In genomic region chr8:83954749-83955105, GRCm38 (mm10) we compare ENCODE assay signal across 8 mouse cellular contexts. TPM values are rescaled to one million over a fixed set of nuclear protein-coding genes. Genes with fewer than 3 reads are reported as not detected.
DNase-seq lines count a peak whose midpoint lies in the region; ATAC-seq lines count a peak whose summit lies in the region.

No protein-coding gene starts in this region.

- H3K36me3 ChIP-seq in kidney, embryonic 16.5 days (ENCODE audit: insufficient read depth, low read length) = no peaks in the 10 kb centered on the region
- peaks cover 13% of the 10 kb centered on the region for H3K36me3 ChIP-seq in embryonic facial prominence, embryonic 10.5 days (replicated peaks)
- no peaks in the 10 kb centered on the region for H3K36me3 ChIP-seq in midbrain, embryonic 15.5 days (replicated peaks)

- peaks cover 18% of the 10 kb centered on the region for H3K4me1 ChIP-seq in kidney, embryonic 16.5 days (ENCODE audit: insufficient read depth, low read length)
- H3K4me1 ChIP-seq in embryonic facial prominence, embryonic 10.5 days = peaks cover 23% of the 10 kb centered on the region
- peaks cover 15% of the 10 kb centered on the region for H3K4me1 ChIP-seq in midbrain, embryonic 15.5 days

- DNase-seq in kidney, adult 18-20 months = no peak
- DNase-seq in embryonic facial prominence, embryonic 10.5 days (ENCODE audit: low spot score) = no peak
- peak; percentile 20 for DNase-seq in hindlimb bud, embryonic 11.5 days (ENCODE audit: extremely low spot score, low read depth, low spot score)
- DNase-seq in embryo, embryonic 11 days = no peak
- no peak for DNase-seq in layer of hippocampus, adult 8-10 months (ENCODE audit: low spot score in 2 of 2)
- DNase-seq in natural killer cell, adult 2 months (ENCODE audit: low spot score in 2 of 2) = no peak

- WGBS in kidney, embryonic 16.5 days = under 1% methylated on average over 14 of the region's 14 CpGs
- 2% methylated on average over 14 of the region's 14 CpGs for WGBS in embryonic facial prominence, embryonic 10.5 days
- 0% methylated on average over 14 of the region's 14 CpGs for WGBS in midbrain, embryonic 15.5 days

- no peaks in the 10 kb centered on the region for H3K9me3 ChIP-seq in kidney, embryonic 16.5 days (ENCODE audit: low read length)
- H3K9me3 ChIP-seq in embryonic facial prominence, embryonic 10.5 days = no peaks in the 10 kb centered on the region
- H3K9me3 ChIP-seq in midbrain, embryonic 15.5 days = no peaks in the 10 kb centered on the region

- no peak overlapping the region for H3K27ac ChIP-seq in kidney, embryonic 16.5 days (ENCODE audit: low read length)
- H3K27ac ChIP-seq in embryonic facial prominence, embryonic 10.5 days (replicated peaks) = peak overlapping the region; percentile 76
- H3K27ac ChIP-seq in midbrain, embryonic 15.5 days = peak overlapping the region; percentile 78

- no peaks in the 10 kb centered on the region for H3K27me3 ChIP-seq in kidney, embryonic 16.5 days (ENCODE audit: insufficient read depth, low read length)
- H3K27me3 ChIP-seq in embryonic facial prominence, embryonic 10.5 days (replicated peaks; ENCODE audit: low read depth, poor library complexity, severe bottlenecking) = no peaks in the 10 kb centered on the region
- H3K27me3 ChIP-seq in midbrain, embryonic 15.5 days (replicated peaks) = no peaks in the 10 kb centered on the region

- peak overlapping the region; percentile 84 for H3K4me3 ChIP-seq in kidney, embryonic 16.5 days (ENCODE audit: low read length)
- peak overlapping the region; percentile 86 for H3K4me3 ChIP-seq in embryonic facial prominence, embryonic 10.5 days
- peak overlapping the region; percentile 51 for H3K4me3 ChIP-seq in midbrain, embryonic 15.5 days

- ATAC-seq in kidney, embryonic 16.5 days (ENCODE audit: low FRiP score, low TSS enrichment) = no peak
- no peak for ATAC-seq in midbrain, embryonic 15.5 days (replicated peaks)

- H3K9ac ChIP-seq in kidney, embryonic 16.5 days (replicated peaks; ENCODE audit: low read length) = peak overlapping the region; percentile 64
- peak overlapping the region; percentile 57 for H3K9ac ChIP-seq in midbrain, embryonic 15.5 days

- peak overlapping the region; percentile 63 for H3K4me2 ChIP-seq in kidney, embryonic 16.5 days (replicated peaks; ENCODE audit: low read depth, low read length)
- peak overlapping the region; percentile 86 for H3K4me2 ChIP-seq in midbrain, embryonic 15.5 days

RNA-seq across cellular contexts. Expression of gene Gm10644, which starts 0.3 kb away (rescaled TPM):
- polyA plus RNA-seq in kidney, embryonic 16.5 days (2015; fragmentation: Nextera tagmentation; extraction: Ambion mirVana) = 0.85 and 1.0 TPM in 2 replicates
- polyA plus RNA-seq in embryonic facial prominence, embryonic 10.5 days (2016; fragmentation: Nextera tagmentation; extraction: Ambion mirVana) = 0.54 and 1.0 TPM in 2 replicates
- 0.93 and 1.00 TPM in 2 replicates for polyA plus RNA-seq in midbrain, embryonic 15.5 days (2015; fragmentation: Nextera tagmentation; extraction: Ambion mirVana)
- 1 to 10 TPM in 1 of 4 experiments, under 1 TPM in 3; 0.22 to 1.1 (median 0.66) TPM for total RNA-seq in layer of hippocampus, adult 8-10 months (2022)

RNA-seq across cellular contexts. Expression of gene Asf1b, which starts 0.6 kb away (rescaled TPM):
- polyA plus RNA-seq in kidney, embryonic 16.5 days (2015; fragmentation: Nextera tagmentation; extraction: Ambion mirVana) = 58.2 and 65.1 TPM in 2 replicates
- 95.4 and 105 TPM in 2 replicates for polyA plus RNA-seq in embryonic facial prominence, embryonic 10.5 days (2016; fragmentation: Nextera tagmentation; extraction: Ambion mirVana)
- 8.0 and 10.9 TPM in 2 replicates for polyA plus RNA-seq in midbrain, embryonic 15.5 days (2015; fragmentation: Nextera tagmentation; extraction: Ambion mirVana)
- total RNA-seq in layer of hippocampus, adult 8-10 months (2022) = 1 to 10 TPM in 1 of 4 experiments, under 1 TPM in 3; 0.63 to 1.1 (median 0.75) TPM

RNA-seq across cellular contexts. Expression of gene Prkaca, which starts 18.1 kb away (rescaled TPM):
- 105 and 143 TPM in 2 replicates for polyA plus RNA-seq in kidney, embryonic 16.5 days (2015; fragmentation: Nextera tagmentation; extraction: Ambion mirVana)
- polyA plus RNA-seq in embryonic facial prominence, embryonic 10.5 days (2016; fragmentation: Nextera tagmentation; extraction: Ambion mirVana) = 150 and 153 TPM in 2 replicates
- polyA plus RNA-seq in midbrain, embryonic 15.5 days (2015; fragmentation: Nextera tagmentation; extraction: Ambion mirVana) = 228 and 238 TPM in 2 replicates
- 100 to 1,000 TPM; 246 to 260 (median 252) TPM for total RNA-seq in layer of hippocampus, adult 8-10 months (2022)

RNA-seq across cellular contexts. Expression of gene Samd1, which starts 42.7 kb away (rescaled TPM):
- 9.4 and 11.6 TPM in 2 replicates for polyA plus RNA-seq in kidney, embryonic 16.5 days (2015; fragmentation: Nextera tagmentation; extraction: Ambion mirVana)
- 12.1 and 12.2 TPM in 2 replicates for polyA plus RNA-seq in embryonic facial prominence, embryonic 10.5 days (2016; fragmentation: Nextera tagmentation; extraction: Ambion mirVana)
- polyA plus RNA-seq in midbrain, embryonic 15.5 days (2015; fragmentation: Nextera tagmentation; extraction: Ambion mirVana) = 7.1 and 7.2 TPM in 2 replicates
- 10 to 100 TPM; 37.6 to 42.8 (median 40.0) TPM for total RNA-seq in layer of hippocampus, adult 8-10 months (2022)

RNA-seq across cellular contexts. Expression of gene 1700067K01Rik, which starts 46.6 kb away (rescaled TPM):
- polyA plus RNA-seq in kidney, embryonic 16.5 days (2015; fragmentation: Nextera tagmentation; extraction: Ambion mirVana) = 0.51 and 1.1 TPM in 2 replicates
- 0.60 and 1.0 TPM in 2 replicates for polyA plus RNA-seq in embryonic facial prominence, embryonic 10.5 days (2016; fragmentation: Nextera tagmentation; extraction: Ambion mirVana)
- polyA plus RNA-seq in midbrain, embryonic 15.5 days (2015; fragmentation: Nextera tagmentation; extraction: Ambion mirVana) = 0.66 and 1.0 TPM in 2 replicates
- under 1 TPM in 1 of 4 experiments, not detected in 3; 0.39 TPM for total RNA-seq in layer of hippocampus, adult 8-10 months (2022)
